Mouse (Mus musculus): Measurements from ENCODE around the gene Cic. TPM values are rescaled to one million over a fixed set of nuclear protein-coding genes. Genes with fewer than 3 reads are reported as not detected.

The Cic gene
- polyA plus RNA-seq, 1 experiment from 2014 or later: 42.4 TPM

GRCm38 (mm10) chr7:25266180-25266962 is 1.1 kb upstream of the Cic start:
- 89% methylated on average over 8 of the region's 8 CpGs for WGBS
- Histone ChIP-seq H3K9me3 (replicated peaks) (no peaks in the 10 kb centered on the region), H3K36me3 (peaks cover 8% of the 10 kb centered on the region), H3K9ac (no peak overlapping the region; the same call in 1 of the 2 replicates), H3K4me3 (peak overlapping the region; percentile 65; the same call in 1 of the 2 replicates), H3K4me1 (peaks cover 21% of the 10 kb centered on the region), H3K27me3 (peaks cover 7% of the 10 kb centered on the region; the same call in 1 of the 2 replicates), H3K27ac (no peak overlapping the region), H3K4me2 (replicated peaks) (peak overlapping the region; percentile 45)
- ATAC-seq (ENCODE audit: low FRiP score): no peak

- Histone ChIP-seq H3K36me3 (peaks cover 24% of the 10 kb centered on the region), H3K4me3 (peak overlapping the region; percentile 65), H3K4me1 (peaks cover 21% of the 10 kb centered on the region), H3K9ac (peak overlapping the region; percentile 62), H3K27me3 (peaks cover 7% of the 10 kb centered on the region; the same call in 1 of the 2 replicates), H3K4me2 (replicated peaks) (peak overlapping the region; percentile 79), H3K9me3 (replicated peaks) (no peaks in the 10 kb centered on the region), H3K27ac (peak overlapping the region; percentile 89)
- WGBS: under 1% methylated on average over 33 of the region's 33 CpGs
- peak; percentile 97 for ATAC-seq (ENCODE audit: low FRiP score)
Observed at GRCm38 (mm10) chr7:25267751-25268463, 403 bp downstream of the Cic start.

- Histone ChIP-seq H3K4me2 (replicated peaks) (peak overlapping the region; percentile 79), H3K4me3 (peak overlapping the region; percentile 65), H3K9me3 (replicated peaks) (no peaks in the 10 kb centered on the region), H3K9ac (peak overlapping the region; percentile 62), H3K4me1 (peaks cover 25% of the 10 kb centered on the region), H3K27me3 (peaks cover 7% of the 10 kb centered on the region; the same call in 1 of the 2 replicates), H3K36me3 (peaks cover 30% of the 10 kb centered on the region), H3K27ac (peak overlapping the region; percentile 79)
- WGBS: 7% methylated on average over 7 of the region's 7 CpGs
- peak; percentile 0; the same call in 1 of the 2 replicates for ATAC-seq (ENCODE audit: low FRiP score)
Observed at GRCm38 (mm10) chr7:25268588-25268987, 1.1 kb downstream of the Cic start.

DNA sequence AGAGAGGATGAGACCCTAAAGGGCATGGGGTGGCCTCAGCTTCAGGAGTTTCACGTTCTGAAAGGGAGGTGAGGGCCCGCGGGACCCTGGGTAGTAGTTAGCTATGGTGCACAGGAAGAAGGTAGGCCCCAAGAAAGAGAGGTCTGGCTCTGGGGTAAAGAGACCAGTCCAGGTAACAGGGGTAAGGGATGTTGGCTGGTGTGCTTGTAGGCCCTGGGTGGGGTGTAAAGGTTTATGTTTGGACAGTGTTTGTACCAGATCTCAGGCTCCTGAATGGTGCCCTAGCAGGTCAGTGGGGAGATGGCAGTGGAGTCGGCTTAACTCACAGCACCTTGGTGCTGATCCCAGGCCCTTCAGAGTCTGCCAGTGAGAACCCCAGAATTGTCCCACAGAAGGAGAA is 1.5 kb downstream of the Cic start:
- Histone ChIP-seq H3K9me3 (replicated peaks) (no peaks in the 10 kb centered on the region), H3K27me3 (peaks cover 7% of the 10 kb centered on the region; the same call in 1 of the 2 replicates), H3K4me3 (peak overlapping the region; percentile 65), H3K9ac (peak overlapping the region; percentile 62), H3K4me1 (peaks cover 29% of the 10 kb centered on the region), H3K27ac (no peak overlapping the region), H3K36me3 (peaks cover 34% of the 10 kb centered on the region), H3K4me2 (replicated peaks) (peak overlapping the region; percentile 79)
- 44% methylated on average over 4 of the region's 4 CpGs for WGBS
- ATAC-seq (ENCODE audit: low FRiP score): no peak

- Histone ChIP-seq H3K9ac (peak overlapping the region; percentile 36; the same call in 1 of the 2 replicates), H3K4me3 (peak overlapping the region; percentile 65), H3K27me3 (peaks cover 3% of the 10 kb centered on the region; the same call in 1 of the 2 replicates), H3K36me3 (peaks cover 35% of the 10 kb centered on the region), H3K27ac (no peak overlapping the region), H3K4me2 (replicated peaks) (peak overlapping the region; percentile 79), H3K9me3 (replicated peaks) (no peaks in the 10 kb centered on the region), H3K4me1 (peaks cover 36% of the 10 kb centered on the region)
- no peak for ATAC-seq (ENCODE audit: low FRiP score)
- WGBS: 88% methylated on average over 8 of the region's 8 CpGs
Observed at GRCm38 (mm10) chr7:25269545-25270271, 2.2 kb downstream of the Cic start.

DNA sequence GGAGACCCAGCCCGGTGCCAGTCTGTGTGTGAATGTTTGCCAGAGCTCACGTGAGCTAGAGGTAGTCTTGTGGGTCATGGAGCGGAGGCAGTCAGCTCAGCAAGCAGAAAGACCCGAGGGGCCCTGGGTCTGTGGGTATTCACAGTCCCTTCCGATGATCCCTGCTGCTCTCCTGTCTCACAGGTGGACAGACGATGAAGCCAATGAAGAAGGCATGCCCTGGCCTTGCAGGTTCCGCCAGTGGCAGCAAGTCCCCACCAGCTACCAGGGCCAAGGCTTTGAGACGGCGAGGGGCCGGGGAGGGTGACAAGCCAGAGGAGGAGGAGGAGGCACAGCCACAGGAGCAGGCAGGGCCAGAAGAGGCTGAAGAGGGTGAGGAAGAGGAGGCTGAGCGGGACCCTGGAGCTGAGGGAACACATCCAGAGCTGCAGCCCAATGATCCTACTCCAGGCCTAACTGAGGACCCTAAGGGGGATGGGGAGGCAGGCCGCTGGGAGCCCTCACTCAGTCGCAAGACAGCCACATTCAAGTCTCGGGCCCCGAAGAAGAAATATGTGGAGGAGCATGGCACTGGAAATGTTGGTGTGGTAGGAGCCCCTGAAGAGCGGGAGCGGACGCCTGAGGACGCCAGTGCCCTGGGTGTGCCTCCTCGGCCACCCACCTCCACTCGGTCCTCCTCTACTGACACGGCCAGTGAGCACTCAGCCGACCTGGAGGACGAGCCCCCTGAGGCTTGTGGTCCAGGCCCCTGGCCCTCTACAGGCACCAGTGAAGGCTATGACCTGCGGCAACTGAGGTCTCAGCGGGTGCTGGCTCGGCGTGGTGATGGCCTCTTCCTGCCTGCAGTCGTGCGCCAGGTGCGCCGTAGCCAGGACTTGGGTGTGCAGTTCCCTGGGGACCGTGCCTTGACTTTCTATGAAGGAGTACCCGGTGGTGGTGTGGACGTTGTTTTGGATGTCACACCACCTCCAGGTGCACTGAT is 3.4 kb downstream of the Cic start:
- no peak overlapping the region for H3K4me3 ChIP-seq
- H3K9ac ChIP-seq: no peak overlapping the region
- H3K27me3 ChIP-seq: no peaks in the 10 kb centered on the region
- H3K9me3 ChIP-seq (replicated peaks): no peaks in the 10 kb centered on the region
- peaks cover 47% of the 10 kb centered on the region for H3K4me1 ChIP-seq
- H3K4me2 ChIP-seq (replicated peaks): no peak overlapping the region
- H3K27ac ChIP-seq: no peak overlapping the region
- ATAC-seq (ENCODE audit: low FRiP score): no peak
- WGBS: 89% methylated on average over 35 of the region's 35 CpGs
- H3K36me3 ChIP-seq: peaks cover 38% of the 10 kb centered on the region

DNA sequence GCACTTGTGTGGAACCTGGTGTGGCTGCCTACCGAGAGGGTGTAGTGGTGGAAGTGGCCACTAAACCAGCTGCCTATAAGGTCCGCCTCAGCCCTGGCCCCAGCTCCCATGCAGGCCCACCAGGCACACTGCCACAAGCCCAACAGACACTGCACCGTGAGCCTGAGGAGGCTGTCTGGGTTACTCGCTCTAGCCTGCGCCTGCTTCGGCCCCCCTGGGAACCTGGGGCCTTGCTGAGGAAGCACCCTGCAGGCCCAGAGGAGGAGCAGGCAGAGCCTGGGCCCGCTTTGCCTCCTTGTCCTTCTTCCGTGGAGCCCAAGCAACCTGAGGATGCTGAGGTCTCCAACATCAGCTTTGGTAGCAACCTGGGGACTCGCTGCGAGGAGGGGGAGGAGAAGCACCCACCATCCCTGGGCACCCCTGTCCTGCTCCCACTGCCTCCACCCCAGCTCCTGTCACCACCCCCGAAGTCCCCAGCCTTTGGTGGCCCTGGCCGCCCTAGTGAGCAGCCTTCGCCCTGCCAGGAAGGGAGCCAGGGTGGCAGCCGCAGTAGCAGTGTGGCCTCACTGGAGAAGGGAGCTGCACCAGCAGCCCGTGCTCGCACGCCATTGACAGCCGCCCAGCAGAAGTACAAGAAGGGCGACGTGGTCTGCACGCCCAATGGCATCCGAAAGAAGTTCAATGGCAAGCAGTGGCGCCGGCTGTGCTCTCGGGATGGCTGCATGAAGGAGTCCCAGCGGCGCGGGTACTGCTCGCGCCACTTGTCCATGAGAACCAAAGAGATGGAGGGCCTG is 4.3 kb downstream of the Cic start:
- Histone ChIP-seq H3K4me3 (0 out of 2 replicates have a peak overlapping the region, but pooled peaks have one; percentile 7), H3K9me3 (replicated peaks) (no peaks in the 10 kb centered on the region), H3K27ac (no peak overlapping the region), H3K9ac (no peak overlapping the region), H3K27me3 (no peaks in the 10 kb centered on the region), H3K4me1 (peaks cover 49% of the 10 kb centered on the region), H3K4me2 (replicated peaks) (no peak overlapping the region), H3K36me3 (peaks cover 38% of the 10 kb centered on the region)
- no peak for ATAC-seq (ENCODE audit: low FRiP score)
- WGBS: 90% methylated on average over 30 of the region's 30 CpGs

DNA sequence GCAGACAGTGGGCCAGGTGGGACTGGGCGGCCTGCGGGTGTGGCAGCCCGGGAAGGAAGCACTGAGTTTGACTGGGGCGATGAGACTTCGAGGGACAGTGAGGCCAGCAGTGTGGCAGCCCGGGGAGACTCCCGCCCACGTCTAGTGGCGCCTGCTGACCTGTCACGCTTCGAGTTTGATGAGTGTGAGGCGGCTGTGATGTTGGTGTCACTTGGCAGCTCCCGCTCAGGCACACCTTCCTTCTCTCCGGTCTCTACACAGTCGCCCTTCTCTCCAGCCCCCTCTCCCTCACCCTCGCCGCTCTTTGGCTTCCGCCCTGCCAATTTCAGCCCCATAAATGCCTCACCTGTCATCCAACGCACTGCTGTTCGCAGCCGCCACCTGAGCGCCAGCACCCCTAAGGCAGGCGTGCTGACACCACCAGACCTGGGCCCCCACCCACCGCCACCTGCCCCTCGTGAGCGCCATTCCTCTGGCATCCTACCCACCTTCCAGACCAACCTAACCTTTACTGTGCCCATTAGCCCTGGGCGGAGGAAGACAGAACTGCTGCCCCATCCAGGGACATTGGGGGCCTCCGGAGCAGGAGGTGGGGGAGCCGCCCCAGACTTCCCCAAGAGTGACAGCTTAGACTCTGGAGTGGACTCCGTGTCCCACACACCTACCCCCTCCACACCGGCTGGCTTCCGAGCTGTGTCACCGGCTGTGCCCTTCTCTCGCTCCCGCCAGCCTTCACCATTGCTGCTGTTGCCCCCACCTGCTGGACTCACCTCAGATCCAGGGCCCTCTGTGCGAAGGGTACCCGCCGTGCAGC is 5.1 kb downstream of the Cic start:
- 89% methylated on average over 37 of the region's 38 CpGs for WGBS
- no peak for ATAC-seq (ENCODE audit: low FRiP score)
- H3K27ac ChIP-seq: no peak overlapping the region
- 0 out of 2 replicates have a peak overlapping the region, but pooled peaks have one; percentile 7 for H3K4me3 ChIP-seq
- no peak overlapping the region for H3K4me2 ChIP-seq (replicated peaks)
- H3K36me3 ChIP-seq: peaks cover 38% of the 10 kb centered on the region
- peaks cover 51% of the 10 kb centered on the region for H3K4me1 ChIP-seq
- no peaks in the 10 kb centered on the region for H3K27me3 ChIP-seq
- no peaks in the 10 kb centered on the region for H3K9me3 ChIP-seq (replicated peaks)
- H3K9ac ChIP-seq: no peak overlapping the region

DNA sequence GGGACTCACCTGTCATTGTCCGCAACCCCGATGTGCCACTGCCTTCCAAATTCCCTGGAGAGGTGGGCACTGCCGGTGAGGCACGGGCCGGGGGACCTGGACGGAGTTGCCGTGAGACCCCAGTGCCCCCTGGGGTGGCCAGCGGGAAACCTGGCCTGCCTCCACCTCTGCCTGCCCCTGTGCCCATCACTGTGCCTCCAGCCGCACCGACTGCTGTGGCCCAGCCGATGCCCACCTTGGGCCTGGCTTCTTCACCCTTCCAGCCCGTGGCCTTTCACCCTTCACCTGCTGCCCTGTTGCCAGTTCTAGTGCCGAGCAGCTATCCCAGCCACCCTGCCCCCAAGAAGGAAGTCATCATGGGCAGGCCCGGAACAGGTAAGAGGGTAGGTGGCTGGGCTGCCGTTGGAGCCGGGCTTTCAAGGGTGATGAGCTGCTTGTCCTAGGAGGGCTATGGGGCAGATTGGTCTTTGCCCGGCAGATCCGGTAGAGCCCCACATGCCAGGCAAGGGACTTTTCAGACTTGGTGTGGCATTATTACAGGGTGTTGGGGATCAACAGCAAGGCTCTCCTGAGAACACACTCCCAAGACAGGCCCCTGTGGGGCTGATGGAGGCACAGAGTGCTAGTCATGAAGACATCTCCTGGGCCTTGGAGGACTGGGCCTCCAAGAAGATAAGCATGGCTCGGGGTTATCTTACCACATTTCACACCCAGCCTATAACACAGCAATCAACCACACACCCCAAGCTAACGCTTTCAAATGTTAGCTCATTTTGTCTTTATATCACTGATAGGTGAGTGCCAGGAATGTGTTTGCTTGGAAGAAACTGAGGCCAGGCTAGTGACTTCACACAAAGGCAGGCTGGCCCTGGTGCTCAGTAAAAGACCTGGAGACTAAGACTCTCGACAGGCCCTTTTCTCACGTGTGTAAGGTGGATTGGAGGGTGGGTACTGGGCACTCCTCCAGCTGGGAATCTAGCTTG is 6.0 kb downstream of the Cic start:
- H3K27me3 ChIP-seq: no peaks in the 10 kb centered on the region
- H3K4me1 ChIP-seq: peaks cover 56% of the 10 kb centered on the region
- H3K27ac ChIP-seq: no peak overlapping the region
- H3K36me3 ChIP-seq: peaks cover 38% of the 10 kb centered on the region
- 92% methylated on average over 22 of the region's 22 CpGs for WGBS
- no peak overlapping the region for H3K4me3 ChIP-seq
- H3K9ac ChIP-seq: peak overlapping the region; percentile 24; the same call in 1 of the 2 replicates
- no peak for ATAC-seq (ENCODE audit: low FRiP score)
- H3K4me2 ChIP-seq (replicated peaks): no peak overlapping the region
- no peaks in the 10 kb centered on the region for H3K9me3 ChIP-seq (replicated peaks)
